Mouse (Mus musculus) ovary, postnatal 36 days (tissue): ENCODE data around the gene Sdad1.

Source experiments
- DNase-seq: peaks from one replicate; pipeline ENCODE4 v3.0.0; 2022; ENCODE audit warnings: low spot score, mixed read lengths

Sdad1 gene

GRCm38 (mm10) chr5:92312046-92312715 is 1.9 kb upstream of the Sdad1 start:
- peak; percentile 70 for DNase-seq

DNA sequence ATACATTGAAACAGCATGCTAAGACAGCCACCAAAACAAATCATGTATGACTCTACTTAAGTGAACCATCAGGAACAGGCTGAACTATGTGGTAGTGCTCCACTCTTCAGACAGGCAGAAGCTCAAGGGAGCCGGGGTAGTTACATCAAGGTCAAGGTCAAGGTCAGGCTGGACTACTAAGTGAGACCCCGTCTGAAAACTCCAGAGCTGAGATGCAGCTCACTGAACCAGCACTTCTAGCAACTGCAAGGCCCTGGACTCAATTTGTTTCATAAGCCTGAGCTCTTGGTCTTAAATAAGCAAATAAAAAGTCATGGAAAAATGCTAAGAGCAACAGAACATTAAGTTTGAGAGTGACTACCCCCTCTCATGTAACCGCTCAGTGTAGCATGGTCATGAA is 6.0 kb downstream of the Sdad1 start:
- DNase-seq: no peak

GRCm38 (mm10) chr5:92302149-92302840 is 8.0 kb downstream of the Sdad1 start:
- no peak for DNase-seq

DNA sequence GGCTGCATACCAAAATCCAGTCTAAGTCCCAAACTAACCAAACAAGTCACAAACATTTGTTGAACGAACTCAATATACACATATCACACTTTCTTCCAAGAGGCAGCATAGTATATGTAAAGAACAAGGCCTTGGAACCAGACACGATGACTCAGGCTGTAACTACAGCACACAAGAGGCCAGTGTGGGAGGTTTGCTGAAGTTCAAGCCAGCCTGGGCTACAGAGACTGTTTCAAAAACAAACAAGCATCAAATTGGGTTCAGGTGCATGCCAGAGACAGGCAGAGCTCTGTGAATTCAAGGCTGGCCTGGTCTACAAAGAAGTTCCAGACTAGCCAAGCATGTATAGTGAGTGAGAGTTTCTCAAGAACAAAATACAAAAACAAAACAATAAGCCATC is 15.8 kb downstream of the Sdad1 start:
- no peak for DNase-seq

GRCm38 (mm10) chr5:92291652-92292414 is 18.4 kb downstream of the Sdad1 start:
- no peak for DNase-seq

GRCm38 (mm10) chr5:92287840-92288239 is 22.4 kb downstream of the Sdad1 start:
- DNase-seq: no peak

- no peak for DNase-seq
These were observed 27.2 kb downstream of the Sdad1 start for GRCm38 (mm10) chr5:92283107-92283506.

DNA sequence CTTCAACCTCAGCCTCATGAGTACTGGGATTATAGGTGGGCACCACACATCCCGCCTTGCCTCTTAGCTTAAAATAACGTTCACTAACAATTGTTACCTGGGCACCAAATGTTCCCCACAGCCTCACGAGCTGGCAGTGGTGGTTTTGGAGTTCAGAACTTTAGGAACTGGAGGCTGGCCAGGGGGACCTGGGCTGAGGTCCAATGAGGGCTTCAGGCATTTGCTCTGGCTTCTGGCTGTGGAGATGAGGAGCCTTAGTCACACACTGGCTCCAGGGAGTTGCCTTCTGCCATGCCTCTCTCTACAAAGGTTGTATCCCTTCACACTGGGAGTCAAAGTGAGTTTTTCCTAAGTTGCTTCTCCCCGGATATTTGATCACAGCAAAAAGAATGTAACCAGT is 27.7 kb downstream of the Sdad1 start:
- DNase-seq: peak; percentile 20

DNA sequence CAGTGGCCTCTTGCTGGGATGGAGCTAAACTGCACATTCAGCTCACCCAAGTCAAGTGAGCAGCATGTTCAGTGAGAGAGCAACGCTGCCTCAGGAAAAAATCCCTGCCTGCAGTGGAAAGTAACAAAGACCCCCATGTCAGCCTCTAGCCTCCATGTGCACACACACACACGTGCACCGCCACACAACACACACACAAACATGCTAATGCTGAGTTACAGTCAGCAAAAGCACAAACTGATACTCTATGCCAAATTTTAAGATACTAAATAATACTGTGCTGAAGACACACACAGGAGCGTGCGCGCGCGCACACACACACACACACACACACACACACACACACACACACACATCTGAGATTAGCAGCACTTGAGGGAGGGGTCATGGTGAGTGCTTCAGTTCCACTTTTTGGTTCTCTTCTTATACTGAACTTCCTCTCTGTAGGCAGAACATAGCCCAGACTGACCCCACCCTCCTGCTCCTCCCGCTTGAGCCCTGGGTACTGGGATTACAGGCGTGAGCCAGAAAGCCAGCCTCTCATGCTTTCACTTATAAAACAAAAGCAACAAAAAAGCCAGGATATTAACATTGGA is 31.2 kb downstream of the Sdad1 start:
- DNase-seq: no peak

- peak; percentile 87 for DNase-seq
These were observed 32.6 kb downstream of the Sdad1 start, which contains the start of gene Naaa for GRCm38 (mm10) chr5:92277437-92278394. TSS of gene Naaa (minus strand) at chr5:92278170.

DNA sequence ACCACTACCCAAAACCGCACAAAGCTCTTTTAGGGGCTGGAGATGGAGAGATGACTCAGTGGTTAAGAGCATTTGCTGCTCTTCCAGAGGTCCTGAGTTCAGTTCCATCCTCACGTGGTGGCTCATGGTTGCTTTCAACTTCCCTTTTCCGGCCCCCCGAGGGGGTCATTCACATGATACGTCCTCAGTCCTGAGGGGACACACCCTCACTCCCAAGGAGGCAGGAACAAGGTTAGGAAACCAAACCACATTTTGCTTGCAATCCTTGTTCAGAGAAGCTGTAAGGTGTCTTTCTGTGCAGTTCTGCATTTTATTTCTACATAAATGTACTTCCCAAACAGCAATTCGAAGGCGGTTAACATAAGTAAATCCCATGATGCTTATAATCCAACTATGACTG is 39.8 kb downstream of the Sdad1 start:
- no peak for DNase-seq

DNA sequence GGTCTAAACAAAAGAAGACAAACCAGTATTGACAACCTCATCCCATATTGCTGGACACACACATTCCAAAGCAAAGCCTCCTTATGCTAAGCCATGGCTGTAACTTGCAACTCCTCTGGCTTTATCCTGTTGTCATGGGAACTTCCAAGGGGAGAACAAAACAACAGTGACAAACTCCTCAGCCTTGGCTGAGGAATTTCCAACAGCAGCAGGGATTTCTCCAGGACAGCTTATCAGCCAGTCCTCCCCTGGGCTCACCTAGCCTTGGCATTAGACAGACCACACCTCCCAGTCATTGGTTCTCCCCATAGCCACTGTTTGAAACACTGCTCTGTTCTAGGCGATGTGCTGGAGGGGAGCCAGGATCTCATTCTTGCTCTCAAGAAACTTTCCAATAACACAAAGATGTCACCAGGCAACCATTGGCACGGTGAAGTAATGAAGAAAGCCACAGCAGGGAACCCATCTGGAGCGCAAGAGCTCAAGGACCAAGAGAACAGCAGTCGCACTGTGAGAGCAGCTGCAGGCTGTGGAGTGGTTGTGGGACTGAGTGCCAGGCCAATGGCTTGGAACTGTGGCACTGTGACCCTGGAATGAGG is 46.4 kb downstream of the Sdad1 start:
- peak; percentile 70 for DNase-seq

GRCm38 (mm10) chr5:92262646-92263045 is 47.6 kb downstream of the Sdad1 start:
- no peak for DNase-seq

DNA sequence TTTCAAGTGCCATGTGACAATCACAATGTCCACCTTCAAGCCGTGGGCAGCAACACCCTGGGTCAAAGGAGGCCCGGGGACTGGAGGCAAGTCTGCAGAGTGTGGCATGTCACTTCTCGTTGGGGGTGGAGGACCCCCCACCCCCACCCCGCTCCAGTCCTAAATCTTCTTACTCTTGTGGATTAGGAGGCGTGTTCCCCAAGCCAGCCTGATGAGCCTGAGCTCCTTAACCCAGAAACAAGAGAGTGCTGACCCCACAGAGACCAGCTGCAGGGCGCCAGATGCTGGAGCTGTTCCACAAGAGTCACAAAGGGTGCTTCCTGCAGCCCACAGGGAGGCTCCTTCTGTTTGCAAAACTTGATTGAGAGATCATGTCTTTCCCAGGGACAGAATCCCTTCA is 54.1 kb downstream of the Sdad1 start, which contains the start of gene Ppef2:
TSS of gene Ppef2 (minus strand) at position 61 of the 400 bp plus-strand sequence.
- DNase-seq: no peak

GRCm38 (mm10) chr5:92254476-92254875 is 55.8 kb downstream of the Sdad1 start:
- DNase-seq: no peak

DNA sequence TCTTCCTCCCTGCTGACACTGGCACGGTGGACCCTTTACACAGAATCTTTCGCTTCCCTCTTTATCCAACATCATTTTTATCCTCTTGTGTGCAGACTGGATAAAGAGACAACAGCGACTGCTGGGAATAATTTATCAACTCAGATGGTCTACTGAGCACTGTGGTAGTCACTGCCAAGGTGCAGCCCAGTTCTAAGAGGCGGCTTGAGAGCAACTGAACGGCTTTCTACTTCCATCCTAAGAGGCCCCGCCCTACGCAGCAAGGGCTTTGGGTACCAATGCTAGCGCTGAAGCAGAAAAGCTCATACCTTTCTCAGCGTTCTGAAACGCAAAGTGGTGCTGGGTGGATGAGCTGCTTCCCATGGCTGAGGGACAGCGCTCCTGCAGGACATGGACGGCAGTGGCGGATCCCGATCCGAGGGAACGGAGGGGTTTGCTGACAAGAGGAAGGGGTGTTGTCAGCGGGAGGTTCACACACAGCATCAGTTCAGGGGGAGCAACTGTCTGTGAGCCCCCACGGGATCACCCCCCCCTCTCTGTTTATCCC is 57.4 kb downstream of the Sdad1 start:
- no peak for DNase-seq

DNA sequence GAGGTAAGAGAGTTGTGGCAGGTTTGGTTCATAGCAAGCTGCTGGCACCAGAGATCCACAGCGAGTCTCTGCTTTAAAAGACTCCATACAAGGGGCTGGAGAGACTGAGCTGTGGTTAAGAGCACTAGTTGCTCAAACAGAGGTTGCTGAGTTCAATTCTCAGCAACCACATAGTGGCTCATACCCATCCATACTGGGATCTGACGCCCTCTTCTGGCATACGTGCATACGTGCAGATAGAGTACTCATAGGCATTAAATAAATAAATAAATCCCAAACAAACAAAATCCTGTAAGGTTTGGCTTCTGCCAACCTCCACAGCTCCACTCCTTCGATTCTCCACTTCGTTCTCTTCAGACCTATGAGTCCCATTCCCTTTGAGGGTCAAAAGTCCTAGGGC is 58.2 kb downstream of the Sdad1 start:
- DNase-seq: no peak

- no peak for DNase-seq
These were observed 61.7 kb downstream of the Sdad1 start for GRCm38 (mm10) chr5:92248614-92249013.

DNA sequence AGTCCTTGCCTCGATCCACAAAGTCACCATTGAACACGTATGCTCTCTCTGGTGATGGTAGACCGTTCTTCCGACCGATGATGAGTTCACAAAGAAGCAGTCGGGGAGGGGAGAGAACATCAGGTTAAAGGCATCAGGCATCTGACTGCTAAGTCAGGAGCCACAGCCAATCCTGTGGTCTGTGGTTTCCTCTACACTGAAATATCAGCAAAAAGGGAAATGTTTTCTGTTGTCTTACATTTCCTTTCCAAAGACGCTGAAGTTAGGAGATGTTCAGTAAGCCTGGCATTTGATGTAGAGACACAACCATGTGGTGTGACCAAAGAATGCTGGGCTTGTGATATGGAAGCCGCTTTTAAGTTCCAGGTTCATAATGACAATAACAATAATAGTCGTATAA is 64.8 kb downstream of the Sdad1 start:
- DNase-seq: no peak

- no peak for DNase-seq
These were observed 65.4 kb downstream of the Sdad1 start for GRCm38 (mm10) chr5:92244900-92245299.

- DNase-seq: no peak
These were observed 69.5 kb downstream of the Sdad1 start for GRCm38 (mm10) chr5:92240769-92241168.
